Mouse (Mus musculus): ENCODE results near the gene Tex52.
"Not testable (repeated sequence)": the region's sequence is repeated elsewhere in the genome, so short reads cannot be mapped to it uniquely, and the experiment has no call there.

Tex52 gene

DNA sequence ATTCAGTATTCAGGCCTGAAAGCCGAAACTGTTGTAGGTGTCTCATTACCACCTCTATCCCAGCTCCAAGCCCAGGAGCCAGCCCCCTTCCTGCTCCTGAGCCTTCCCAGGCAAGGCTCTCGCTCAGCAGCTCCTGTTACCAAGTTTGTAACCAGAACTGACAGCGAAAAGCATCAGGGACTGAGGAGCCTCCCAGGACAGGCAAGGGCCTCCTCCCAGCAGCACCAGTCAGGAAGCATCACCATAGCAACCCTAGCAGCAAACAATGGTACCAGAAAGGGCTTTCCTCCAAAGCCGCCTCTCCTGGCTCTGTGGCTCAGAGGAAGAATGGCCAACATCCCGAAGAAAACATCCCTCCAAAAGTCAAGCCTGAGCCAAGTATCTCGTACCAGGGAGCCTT, at the start of gene Tex52, which contains the start of gene Gm44596:
Tex52 (plus strand) TSS at position 265 of the 400 bp plus-strand sequence.
Gm44596 (plus strand) TSS at position 312 of the 400 bp plus-strand sequence.
- no peak for DNase-seq

DNA sequence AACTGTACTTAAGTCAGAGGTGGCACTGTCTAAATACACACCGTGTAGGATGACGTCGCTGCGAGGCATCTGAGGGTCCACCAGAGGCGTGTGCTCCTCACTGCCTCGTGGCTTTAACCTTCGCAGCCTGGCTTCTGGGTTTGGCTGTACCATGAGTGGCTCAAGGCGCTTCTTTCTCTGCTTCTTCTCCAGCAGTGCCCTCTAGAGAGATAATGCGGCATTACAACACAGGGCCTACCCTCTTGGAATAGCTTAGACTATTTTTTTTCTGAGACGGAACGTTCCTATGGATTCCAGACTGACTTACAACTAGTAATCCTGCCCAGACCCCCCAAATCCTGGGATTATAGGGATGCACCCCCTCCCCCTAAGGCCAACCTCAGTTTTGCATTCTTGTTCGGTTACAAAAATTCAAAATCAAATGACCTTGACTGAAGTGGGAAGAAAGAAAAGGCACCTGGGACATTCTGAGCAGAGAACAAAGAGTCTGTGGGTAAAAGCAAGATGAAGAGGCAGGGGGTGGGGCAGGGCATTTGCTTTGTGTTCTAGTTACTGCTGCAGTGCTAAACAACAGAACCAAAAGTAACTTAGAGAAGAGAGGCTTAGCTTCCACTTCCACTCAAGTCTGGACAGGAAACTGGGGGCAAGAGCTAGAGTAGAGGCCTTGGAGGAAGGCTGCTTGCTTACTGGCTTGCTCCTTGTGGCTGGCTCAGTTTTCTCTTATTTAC, 40.7 kb upstream of the Tex52 start:
- peak; percentile 62 for DNase-seq

DNA sequence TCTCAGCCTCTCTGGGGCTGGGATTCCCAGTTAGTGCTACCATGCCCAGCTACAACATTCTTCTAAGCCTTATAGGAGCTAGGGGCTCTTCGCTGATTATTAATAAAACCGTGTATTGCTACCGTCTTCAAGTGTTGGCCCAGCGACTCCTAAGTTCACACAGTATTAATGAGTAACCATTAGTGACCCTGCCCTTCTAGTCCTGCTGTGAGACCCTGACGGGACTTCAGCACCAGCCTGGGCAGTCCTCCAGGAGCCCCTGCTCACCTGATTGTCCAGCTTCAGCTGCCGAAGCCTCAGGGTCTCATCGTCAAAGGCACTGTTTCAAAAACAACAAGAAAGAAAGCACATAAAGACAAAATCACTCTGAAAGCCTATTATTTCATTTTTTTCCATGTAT, 37.8 kb upstream of the Tex52 start:
- DNase-seq, result no peak

DNA sequence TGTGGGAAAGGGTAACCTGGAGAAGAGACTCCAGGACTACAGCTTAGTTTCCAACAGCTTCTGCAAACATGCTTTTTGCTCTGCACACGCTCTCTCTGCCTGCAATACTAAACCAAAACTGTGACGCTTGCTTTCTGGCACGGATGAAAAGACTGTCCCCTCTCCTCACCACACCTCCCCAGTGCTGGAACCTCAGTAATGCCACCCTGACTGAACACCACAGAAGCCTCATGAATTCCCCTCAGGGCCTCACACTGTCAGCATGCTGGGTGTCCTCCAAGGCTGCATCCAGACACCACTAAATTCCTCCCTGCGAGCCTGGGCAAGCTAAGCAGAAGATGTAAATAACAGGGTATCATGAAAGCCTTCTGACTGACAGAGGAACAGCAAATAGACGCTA, 36.4 kb upstream of the Tex52 start:
- DNase-seq, result no peak

DNA sequence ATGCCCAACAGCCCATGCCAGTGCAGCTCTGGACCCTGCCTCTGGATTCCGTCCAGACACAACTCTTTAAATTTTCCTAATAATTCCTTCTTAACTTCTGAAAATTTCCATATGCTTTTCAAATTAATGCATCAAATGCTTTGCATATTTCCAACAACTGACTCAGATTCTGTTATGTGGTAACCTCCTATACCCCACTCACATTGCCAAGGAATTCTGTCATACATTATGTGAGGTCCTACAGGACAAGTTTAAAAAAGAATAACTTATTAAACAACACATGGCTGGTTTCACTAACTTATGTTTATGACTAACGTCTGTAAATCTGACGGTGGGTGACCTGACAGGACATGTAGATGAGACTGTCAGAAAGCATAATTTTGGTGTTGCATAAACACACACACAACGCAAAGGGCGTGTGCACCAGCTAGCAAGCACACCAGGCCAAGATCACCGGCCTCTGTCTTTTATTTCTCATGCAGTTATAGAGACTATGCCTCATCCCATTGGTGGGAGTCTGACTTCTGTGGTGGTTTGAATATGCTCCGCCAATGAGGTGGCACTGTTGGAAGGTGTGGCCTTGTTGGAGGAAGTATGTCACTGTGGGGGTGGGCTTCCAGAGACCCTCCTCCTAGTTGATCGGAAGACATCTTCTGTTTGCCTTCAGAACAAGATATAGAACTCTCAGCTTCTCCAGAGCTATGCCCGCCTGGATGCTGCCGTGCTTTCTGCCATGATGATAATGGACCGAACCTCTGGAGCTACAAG, 33.1 kb upstream of the Tex52 start:
- no peak for DNase-seq

DNA sequence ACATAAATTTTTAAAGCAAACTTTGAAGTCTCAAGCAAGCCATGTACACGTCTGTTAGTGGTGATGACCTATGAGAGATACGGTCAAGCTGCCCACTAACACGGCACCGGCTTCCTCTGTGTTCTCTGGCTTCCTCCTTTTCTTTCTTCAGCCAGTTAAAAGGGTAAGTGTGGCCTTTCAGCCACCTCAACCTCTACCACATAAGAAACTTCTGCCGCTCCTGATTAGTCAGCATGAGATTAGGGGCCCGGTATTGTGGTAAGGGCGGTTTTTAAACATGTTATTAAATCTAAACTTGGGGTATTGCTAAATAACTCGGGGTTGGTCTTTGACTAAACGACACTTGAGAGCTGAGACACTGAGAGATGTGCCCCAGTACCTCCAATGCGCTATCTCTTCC, 29.6 kb upstream of the Tex52 start:
- DNase-seq, result no peak

DNA sequence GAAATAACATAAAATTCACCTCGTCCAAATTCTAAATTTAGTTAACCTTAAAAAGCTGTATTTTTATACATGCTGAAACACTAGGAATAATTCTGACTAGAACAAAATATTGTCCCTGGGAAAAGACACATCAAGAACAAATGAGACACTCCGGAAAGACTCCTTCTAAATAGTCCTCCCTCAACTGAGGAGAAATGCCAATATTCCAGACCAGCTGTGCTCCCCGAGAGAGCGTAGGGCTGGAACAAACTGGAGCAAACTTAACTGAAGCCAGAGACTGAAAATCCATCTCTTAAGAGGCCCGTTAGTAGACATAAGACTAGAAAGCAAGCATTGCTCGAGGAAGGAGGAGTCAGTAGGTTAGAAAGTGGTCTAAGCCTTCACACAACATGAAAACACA, 28.5 kb upstream of the Tex52 start:
- DNase-seq, result no peak

DNA sequence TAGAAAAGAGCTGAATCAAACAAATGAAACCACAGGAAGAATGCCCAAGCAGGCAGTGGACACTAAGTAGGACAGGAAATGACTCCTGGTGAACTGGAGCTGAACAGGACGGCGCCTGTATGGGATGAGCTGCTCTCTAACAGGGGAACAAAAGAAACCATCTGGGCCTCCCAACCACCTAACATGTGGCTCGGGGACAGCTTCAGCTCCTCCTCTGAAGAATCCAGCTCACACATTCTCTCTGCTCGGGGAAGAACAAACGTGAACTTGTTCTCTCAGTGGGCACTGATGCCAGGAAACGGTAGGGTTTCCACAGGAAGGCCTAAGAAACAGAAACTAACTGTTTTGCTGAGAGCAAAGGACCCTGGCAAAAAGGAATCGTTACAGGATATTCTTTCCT, 25.5 kb upstream of the Tex52 start:
- no peak for DNase-seq

DNA sequence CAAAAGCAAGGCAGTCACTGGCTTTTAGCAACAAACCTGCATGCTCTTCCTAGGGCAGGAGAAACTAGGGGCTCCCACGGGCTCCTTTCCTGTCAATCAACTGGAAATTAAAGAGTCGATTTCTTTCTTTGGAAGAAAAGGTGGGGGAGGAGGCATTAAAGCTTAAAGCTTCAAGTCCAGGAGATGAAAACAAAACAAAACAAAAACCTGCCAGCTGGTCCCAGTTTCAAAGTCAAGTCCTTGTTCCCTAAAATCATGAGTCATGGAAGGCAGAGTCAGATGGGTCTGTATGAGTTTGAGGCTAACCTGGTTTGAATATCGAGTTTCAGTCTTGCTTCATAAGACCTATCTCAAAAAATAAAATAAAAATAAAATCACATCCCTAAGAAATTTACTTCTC, 21.1 kb upstream of the Tex52 start:
- DNase-seq, result no peak

DNA sequence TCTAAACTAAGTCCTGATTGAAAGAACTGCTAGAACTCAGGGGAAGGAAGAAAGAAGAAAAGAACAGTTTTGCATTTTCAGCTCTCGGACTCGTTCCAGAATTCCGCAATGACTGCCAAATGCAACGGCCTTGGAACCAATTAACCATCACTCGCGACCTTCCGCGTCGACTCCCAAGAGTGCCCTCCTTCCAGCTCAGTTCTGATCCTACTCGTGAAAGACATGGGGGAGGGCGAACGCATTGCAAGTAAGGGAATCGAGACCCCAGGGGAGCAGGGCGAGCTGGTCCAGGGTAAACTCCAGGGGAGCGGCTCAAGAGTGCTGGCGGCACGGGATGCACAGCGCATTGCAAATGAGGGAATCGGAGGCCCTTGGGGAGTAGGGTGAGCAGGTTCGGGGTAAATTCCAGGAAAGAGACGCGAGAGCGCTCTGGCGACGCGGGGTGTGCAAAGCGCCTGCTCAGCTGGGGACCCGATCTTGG, 20.0 kb upstream of the Tex52 start:
- no peak for DNase-seq

DNA sequence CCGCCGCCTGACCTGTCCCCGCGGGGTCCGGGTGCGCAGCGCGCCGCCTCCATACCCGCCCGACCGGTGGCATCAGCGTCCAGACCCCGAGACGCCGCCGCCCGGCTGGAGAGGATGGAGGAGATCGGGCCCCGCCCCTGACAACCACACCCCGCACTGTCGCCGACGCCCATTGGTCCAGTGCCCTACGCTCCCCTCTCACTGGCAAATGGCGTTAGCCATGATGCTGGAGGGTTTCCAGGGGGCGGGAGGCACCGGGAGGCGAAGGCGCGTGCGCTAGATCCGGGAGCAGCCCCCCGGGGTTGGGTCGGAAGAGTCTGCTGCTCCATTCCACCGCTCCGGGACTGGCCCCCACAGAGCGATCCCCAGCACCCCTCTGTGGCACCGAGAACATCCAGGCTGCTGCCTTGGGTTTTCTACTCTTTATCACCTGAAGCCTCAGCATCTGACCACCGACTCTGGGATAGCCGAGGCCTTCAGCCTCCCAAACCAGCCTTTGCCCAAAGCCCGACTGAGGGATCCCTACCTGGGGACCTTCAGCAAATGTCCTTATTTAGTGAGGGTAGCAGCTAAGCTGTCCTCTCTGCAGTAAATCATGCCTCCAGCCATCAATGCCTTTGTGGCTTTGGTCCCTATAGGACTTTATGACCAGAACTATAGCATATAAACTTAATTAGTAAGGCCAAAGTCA, 19.4 kb upstream of the Tex52 start, which contains the start of gene Tulp3:
Tulp3 (minus strand) TSS at position 126 of the 691 bp plus-strand sequence.
- peak; percentile 97 for DNase-seq

DNA sequence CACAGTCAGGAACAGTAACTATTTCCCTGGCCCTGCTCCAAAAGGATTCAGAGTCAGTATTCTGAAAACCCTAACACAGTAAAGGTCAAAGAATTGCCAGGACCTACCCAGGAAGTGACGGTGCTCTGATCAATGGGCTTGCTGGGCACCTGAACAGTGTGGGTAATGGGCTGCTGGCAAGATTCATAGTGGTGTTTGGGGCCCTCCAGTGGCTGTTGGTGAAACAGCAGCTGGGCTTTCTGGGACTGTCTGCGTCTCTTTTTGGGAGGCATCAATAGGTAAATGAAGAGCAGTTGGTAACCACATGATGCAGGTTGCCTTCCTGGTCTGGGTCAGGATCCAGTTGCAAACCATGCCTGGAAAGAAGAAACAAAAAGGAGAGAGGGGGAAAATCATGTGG, 16.3 kb upstream of the Tex52 start:
- peak; percentile 64 for DNase-seq

DNA sequence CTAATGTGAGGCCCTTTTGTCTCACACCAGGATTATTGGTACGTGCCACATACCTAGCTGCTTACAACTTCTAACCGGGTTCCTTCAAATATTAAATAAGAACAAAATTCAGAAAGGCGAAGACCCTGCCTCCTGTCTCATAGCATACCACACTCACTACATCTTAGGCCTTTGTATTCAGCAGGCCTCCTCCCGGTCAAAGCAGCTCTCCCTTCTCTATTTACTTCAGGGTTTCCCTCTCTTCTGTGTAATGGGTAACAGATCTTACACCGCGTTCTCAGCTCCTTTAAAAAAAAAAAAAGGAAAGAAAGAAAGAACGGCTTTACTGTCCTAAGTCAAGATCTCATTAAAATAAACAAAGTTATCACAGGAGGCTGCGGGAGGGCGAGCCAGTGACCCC, 13.4 kb upstream of the Tex52 start:
- DNase-seq, result no peak

DNA sequence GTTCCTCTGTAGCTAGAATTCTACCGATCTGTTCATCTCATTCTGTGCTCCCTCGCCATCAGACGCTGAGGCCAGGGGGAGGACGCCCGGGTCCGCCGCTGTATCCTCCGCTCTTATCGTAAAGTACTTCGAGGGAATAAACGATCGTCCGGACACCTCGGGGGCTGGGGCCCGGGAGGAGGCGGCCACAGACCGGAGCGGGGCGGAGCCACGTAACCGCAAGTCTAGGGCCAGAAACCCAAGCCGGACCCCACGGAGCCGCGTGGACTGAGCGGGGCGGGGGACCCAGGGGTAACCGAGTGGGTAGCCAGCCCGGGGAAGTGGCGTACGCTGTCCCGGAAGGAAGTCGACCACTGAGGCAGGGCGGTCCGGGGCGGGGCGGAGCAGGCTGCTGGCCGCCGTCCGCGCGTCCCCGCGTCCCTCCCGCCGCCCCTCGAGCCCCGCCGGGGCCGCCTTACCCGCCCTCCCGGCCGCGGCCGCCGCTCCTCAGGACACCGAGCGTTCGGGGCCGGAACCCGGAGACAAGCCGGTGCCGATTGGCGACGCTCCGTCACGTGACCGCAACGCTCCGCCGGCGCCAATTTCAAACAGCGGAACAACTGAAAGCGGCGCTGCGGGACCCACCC, 12.8 kb upstream of the Tex52 start, which contains the start of the genes Rhno1 and Foxm1:
Rhno1 (minus strand) TSS at position 531 of the 626 bp plus-strand sequence.
Foxm1 (plus strand) TSS at position 587 of the 626 bp plus-strand sequence.
- peak; percentile 78 for DNase-seq

DNA sequence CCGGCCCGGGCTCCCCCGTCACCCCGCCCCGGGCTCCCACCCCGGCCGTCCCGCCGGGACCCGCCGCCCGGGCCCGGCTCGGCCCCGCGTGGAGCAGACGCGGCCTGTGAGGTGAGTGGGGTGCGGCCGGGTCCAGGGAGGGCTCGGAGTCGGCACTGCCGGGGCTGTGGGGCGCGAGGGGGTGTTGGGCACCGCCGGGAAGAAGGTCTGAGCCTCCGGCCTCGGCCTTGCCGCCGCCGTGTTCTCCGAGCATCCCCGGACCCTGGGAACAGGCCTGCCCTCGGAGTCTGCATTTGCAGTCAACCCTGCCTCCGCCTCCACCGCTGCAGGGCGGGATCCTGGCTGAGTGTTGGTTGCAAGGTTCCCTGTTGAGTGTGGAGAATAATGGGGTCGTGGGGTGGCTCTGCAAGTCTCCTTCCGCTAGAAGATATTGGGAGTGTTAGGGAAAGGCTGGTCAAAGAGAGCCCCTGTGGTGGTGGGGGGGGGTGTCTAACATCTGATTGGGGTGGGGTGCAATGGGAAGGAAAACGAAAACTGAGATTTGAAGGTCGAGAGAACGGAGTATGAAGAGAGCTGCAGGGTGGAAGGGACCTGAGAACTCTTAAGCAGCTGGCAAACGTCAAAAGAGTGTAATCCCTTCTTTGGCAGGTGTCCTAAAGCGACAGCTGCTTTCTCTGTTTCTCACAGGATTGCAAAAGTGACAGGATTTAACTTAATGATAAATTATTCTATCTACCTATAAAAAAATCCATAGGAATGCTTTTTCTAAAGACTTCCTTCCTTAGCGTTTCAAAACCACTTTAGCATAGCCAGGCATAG, 12.0 kb upstream of the Tex52 start:
- no peak for DNase-seq

DNA sequence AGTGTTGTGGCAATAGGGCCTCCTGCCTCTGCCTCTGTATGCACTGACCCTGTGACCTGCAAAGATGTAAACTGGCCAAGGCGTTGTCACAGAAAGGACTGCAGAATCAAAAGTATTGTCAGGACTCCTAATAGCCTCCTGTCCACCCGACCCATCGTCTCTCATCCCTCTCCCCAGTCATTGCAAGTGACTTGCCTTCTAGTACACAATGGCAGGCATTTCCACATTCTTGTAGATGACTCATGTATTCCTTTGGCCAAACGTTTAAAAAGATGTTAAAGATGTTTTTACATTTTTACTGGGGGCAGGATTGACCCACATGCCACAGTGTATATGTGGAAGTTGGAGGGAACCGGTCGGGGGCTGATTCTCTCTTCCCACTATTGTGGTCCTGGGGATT, 10.5 kb upstream of the Tex52 start:
- DNase-seq, result no peak

DNA sequence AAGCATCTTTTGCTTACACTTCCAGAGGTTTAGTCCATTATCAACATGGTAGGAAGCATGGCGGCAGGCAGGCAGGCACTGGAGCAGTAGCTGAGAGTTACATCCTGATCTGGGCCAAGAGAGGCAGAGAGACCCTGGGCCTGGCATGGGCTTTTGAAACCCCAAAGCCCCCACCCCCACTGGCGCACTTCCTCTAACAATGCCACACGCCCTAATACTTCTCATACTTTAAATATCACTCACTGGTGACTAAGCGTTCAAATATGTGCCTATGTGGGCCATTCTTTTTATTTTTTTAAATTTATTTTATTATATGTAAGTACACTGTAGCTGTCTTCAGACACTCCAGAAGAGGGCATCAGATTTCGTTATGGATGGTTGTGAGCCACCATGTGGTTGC, 8.8 kb upstream of the Tex52 start:
- no peak for DNase-seq

DNA sequence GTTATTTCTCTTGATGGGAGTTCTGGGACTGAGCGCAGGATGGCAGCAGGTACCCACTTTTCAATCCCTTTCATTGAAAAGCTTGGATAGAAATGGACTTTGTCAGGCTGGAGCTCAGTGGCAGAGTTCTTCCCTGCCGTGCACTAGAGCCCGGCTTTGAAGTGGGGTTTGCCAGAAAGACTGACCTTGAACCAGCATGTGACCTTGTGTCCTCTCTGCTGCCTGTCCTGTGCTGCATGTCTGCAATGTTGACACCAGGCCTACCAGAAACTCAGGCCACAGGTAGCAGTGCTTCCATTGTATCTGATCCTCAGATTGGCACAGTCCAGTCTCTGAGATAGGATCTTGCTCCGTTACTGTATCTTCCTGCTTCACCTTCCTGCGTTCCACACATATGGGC, 5.2 kb upstream of the Tex52 start:
- DNase-seq, result no peak

DNA sequence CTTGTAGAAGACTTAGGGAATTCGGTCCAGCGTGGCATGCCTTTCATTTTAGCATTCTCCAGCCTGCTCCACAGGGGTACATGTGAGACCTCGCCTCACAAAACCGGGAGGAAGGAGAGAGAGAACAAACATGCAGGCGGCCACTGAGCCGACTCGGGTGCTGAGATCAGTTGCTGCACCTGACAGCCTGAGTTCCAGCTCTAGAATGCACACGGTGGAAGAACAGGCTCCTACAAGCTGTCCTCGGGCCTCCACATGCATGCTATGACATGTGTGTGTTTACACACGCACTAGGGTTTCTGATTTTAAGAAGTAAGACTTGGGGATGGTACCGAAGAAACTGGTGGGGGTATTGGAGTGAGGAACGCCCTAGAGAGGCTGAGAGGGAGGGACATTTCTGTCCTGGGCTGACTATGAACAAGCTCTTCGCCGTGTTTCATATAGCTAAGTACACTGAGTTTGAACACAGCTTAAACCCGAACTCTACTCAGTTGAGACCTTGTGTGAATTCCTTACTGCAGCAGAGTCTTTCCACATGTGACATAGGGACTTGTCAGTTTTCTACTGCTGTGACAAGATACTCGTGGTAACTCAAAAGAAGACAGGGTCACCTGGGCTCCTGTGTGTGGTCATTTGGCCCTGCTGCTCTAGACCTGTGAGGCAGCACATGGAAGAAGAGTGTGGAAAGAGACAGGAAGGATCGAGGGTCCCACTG, 1.3 kb downstream of the Tex52 start:
- DNase-seq, result no peak

DNA sequence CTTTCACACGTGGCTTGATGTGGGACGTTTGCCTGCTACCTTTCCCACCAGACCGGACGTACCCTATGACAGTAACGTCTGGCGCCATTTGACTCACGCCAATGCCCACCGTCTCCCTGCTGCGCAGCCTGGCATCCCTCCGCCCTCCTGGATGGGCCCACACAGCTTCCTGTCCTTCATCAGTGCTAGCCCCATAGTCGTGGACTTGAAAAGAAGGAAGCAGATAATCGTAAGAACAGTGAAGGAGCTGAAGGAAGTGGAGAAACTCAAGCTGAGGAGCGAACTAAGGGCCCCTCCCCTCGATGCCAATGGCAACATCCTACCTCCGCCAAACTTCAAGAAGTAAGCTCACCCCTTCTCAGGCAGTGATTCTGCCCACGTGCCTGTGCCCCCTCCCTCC, 4.4 kb downstream of the Tex52 start:
- DNase-seq, result no peak

DNA sequence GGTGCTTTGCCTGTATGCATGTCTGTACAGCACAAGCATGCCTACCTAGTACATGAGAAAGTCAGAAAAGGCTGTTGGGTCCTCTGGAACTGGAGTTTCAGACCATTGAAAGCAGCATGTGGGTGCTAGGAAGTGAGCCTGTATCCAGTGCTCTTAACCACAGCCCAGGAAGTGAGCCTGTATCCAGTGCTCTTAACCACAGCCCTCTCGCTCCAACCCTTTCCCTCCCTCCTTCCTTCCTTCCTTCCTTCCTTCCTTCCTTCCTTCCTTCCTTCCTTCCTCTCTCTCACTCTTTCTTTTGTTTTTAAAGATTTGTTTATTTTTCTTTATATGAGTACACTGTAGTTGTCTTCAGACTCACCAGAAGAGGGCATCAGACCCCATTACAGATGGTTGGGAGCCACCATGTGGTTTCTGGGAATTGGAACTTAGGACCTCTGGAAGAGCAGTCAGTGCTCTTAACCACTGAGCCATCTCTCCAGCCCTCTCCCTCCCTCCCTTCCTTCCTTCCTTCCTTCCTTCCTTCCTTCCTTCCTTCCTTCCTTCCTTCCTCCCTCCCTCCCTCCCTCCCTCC, 5.4 kb downstream of the Tex52 start:
- DNase-seq, result not testable (repeated sequence)
